Mouse (Mus musculus) lung, embryonic 14.5 days (tissue): ENCODE measurements at regions not wholly inside any gene's neighbourhood (a gene's known extent, or its start where the extent isn't known, plus 50 kb on each side); places are given as distances from the start of the nearest gene placed in this dataset.

ENCODE experiments used
- ATAC-seq: fragments of 200-750 bp; cut with Nextera tagmentation; 2 replicates; pipeline ENCODE4 v1.8.0; 2017; ENCODE audit warnings: mild to moderate bottlenecking, moderate TSS enrichment, moderate library complexity; ENCODE audit not compliant: insufficient read depth
- DNase-seq: peaks from one replicate; pipeline ENCODE4 v3.0.0-alpha.2; 2015
- H3K27ac ChIP-seq: fragments of 300-500 bp; sonication (generic); 2 replicates; pipeline ENCODE4 v1.5.1; 2014; ENCODE audit warnings: low read depth, mild to moderate bottlenecking, moderate library complexity
- H3K27me3 ChIP-seq: fragments of 300-500 bp; sonication (generic); 2 replicates; pipeline ENCODE4 v1.6.1; 2014; ENCODE audit warnings: low read length, control low read depth; ENCODE audit not compliant: insufficient read depth
- H3K36me3 ChIP-seq: fragments of 300-500 bp; sonication (generic); 2 replicates; pipeline ENCODE4 v1.6.1; 2014; ENCODE audit warnings: control low read depth; ENCODE audit not compliant: insufficient read depth
- H3K4me1 ChIP-seq: fragments of 300-500 bp; sonication (generic); 2 replicates; pipeline ENCODE4 v1.6.1; 2014; ENCODE audit warnings: antibody characterized with exemption, control low read depth; ENCODE audit not compliant: insufficient read depth
- H3K4me2 ChIP-seq: fragments of 300-500 bp; sonication (generic); 2 replicates; pipeline ENCODE4 v1.6.1; 2014; ENCODE audit warnings: mild to moderate bottlenecking
- H3K4me3 ChIP-seq: fragments of 300-500 bp; sonication (generic); 2 replicates; pipeline ENCODE4 v1.5.1; 2014; ENCODE audit warnings: low read depth, low read length
- H3K9ac ChIP-seq: fragments of 300-500 bp; sonication (generic); 2 replicates; pipeline ENCODE4 v1.6.1; 2014
- H3K9me3 ChIP-seq: fragments of 300-500 bp; sonication (generic); 2 replicates; pipeline ENCODE4 v1.6.1; 2016; ENCODE audit warnings: low read depth, low read length, control low read depth
- CTCF ChIP-seq: IDR thresholded peaks from 2 replicates; pipeline ENCODE4 v1.5.1; 2016; ENCODE audit warnings: antibody characterized with exemption, low read depth
- WGBS: fragments of 180-500 bp; shearing (Covaris S2); extraction: QIAGEN DNeasy Blood & Tissue Kit; methylation state at CpG from one replicate; pipeline ENCODE4 v1.1.7; 2014; 5-methylcytosine and 5-hydroxymethylcytosine counted together

DNA sequence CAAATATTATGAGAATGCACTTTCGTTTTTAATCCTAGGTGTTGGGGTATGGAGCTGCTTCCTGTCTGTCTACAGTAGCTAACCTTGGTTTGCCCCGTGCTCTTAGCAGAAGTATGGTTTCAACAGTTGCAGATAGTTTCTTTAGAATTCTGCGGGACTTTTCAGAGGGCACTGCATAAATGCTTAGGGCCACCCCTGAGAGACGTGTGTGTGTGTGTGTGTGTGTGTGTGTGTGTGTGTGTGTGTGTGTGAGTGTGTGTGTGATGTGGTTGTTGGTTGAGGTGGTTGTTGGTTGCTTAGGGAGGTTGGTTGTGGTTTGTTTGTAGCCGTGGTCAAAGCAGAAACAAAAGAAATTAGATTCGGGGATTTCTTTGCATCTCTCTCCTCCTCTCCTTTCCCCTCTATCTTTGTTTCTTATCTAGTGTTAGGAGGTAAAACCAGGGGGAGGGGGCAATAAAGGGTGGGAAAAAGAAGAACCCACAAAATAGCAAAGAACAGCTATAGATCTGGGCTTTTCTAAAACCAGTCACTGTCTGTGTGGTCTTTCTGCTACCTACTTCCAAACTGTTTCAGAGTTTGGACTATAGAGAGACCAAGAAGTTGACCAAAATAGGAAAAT lies 118.7 kb upstream of the Lemd2 start:
- ATAC-seq (no peak), DNase-seq (no peak)
- TF ChIP-seq CTCF = no peak
- no peaks in the 10 kb centered on the region for H3K36me3 ChIP-seq
- WGBS = 66% methylated on average over 6 of the region's 6 CpGs
- no peaks in the 10 kb centered on the region for H3K9me3 ChIP-seq
- no peak overlapping the region for H3K27ac ChIP-seq
- no peak overlapping the region for H3K4me3 ChIP-seq
- no peak overlapping the region for H3K4me2 ChIP-seq
- H3K9ac ChIP-seq = no peak overlapping the region
- H3K27me3 ChIP-seq = peaks cover 11% of the 10 kb centered on the region
- peaks cover 8% of the 10 kb centered on the region for H3K4me1 ChIP-seq

DNA sequence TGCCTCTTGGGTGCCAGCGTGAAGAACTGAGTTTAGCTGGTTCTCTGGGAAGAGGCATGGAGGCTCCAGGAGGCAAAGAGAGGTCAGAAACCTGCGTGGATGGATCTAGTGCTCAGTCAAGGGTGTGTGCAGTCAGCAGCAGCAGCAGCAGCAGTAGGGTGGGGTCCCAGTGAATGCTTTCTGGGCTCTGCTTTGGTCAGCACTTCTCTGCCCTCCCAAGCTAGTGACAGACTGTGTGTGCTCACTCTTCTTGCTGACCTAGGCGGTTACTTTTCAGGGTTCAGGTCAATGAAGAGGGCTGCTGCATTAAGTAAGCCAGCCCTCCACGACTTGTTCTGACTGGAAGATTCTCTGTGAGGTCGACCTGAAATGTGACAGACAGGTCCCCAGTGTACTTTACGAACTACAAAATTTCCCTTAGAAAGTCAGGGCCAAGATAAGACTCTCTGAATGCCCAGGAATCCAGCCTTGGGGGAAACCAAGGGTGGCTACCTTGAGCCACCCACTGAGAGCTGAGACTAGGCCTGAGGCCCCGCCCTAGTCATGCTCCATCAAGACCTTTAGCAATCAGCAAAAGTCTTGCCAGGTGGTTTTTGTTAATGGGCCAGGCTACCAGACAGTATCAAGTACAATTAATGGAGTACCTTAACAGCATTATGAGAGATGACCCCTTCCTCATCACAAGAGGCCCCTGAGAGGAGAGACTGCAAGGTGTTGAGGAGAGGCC lies 114.9 kb upstream of the Lemd2 start:
- WGBS = 70% methylated on average over 7 of the region's 7 CpGs
- Histone ChIP-seq H3K9ac (no peak overlapping the region), H3K4me2 (no peak overlapping the region), H3K27ac (no peak overlapping the region), H3K4me3 (no peak overlapping the region), H3K27me3 (no peaks in the 10 kb centered on the region), H3K9me3 (no peaks in the 10 kb centered on the region), H3K4me1 (peaks cover 18% of the 10 kb centered on the region), H3K36me3 (no peaks in the 10 kb centered on the region)
- TF ChIP-seq CTCF = no peak
- DNase-seq (no peak), ATAC-seq (no peak)

DNA sequence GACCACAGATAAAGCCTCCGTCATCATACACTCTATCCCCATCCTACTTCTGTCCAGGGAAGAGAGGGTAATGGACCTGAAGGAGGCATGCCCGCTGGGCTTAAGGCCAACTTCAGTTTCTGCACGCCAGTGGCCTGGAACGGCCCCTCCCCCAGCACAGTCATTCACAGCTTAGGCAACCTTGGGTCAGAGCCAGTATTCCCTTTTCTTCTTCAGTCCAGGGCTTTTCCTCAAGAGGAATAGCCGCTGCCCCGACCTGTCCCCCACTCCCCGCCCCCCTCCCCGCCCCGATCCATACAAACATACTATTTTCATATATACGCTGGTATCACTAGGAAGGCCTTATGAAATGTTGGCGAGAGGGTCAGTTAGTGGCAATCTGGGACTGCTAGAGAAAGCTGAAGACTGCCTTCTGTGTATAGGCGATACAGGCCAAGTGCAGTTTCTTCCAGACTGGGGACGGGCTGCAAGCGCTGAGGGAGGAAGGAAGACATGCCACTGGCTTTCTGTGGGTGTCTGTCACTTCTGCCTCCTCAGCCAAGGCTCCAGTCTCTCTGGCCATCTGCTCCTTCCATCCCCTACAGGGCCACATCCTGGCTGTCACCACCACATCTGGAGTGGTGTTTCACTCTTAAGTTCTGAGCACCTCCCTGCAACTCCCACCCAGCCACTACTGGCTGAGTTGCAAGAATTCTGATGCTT lies 113.5 kb upstream of the Lemd2 start:
- no peaks in the 10 kb centered on the region for H3K27me3 ChIP-seq
- H3K27ac ChIP-seq = peak overlapping the region; percentile 22
- ATAC-seq (peak; percentile 76), DNase-seq (peak; percentile 88)
- H3K4me1 ChIP-seq = peaks cover 18% of the 10 kb centered on the region
- peak overlapping the region; percentile 33 for H3K4me2 ChIP-seq
- no peak overlapping the region for H3K4me3 ChIP-seq
- WGBS = 28% methylated on average over 14 of the region's 14 CpGs
- H3K9me3 ChIP-seq = no peaks in the 10 kb centered on the region
- H3K9ac ChIP-seq = no peak overlapping the region
- H3K36me3 ChIP-seq = no peaks in the 10 kb centered on the region
- no peak for TF ChIP-seq CTCF

DNA sequence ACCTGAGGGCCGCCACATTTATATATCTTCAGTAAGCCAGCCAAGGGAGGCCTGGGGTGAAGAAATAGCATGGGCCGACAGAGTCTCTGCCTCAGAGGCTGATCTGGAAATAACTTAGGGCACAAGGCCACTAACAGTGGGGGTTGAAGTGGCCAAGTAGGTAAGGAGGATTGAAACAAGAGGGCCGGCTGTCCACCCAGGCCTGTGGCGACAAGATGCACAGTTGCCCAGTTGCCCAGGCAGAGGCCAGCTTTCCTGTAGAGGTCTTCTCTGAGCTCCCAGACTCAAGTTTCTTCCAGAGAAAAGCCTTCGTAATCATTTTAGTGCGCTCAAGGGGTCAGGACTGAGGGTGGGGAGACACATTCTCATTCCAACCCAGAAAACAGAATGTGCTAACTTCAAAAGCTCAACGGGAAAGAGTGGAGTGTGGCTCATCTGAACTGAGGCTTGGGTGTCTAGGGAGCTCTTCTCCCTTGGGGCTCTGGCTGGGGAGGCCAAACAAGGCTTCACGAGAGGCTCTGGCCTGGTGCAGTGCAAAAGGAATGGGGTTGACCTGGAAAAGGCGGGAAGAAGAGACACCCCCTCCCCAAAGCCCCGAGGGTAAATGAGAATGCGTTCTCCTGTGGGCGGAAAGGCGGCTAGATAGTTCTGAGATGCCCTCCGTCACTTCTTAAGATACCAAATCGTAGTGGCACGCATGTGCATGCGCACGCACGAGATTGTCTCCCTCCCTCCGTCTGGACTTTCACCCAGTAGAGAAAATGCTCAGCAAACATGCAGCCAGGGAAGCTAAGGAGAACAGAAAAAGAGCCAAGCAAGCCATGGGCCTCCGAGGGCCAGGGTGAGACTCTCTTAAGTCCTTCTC lies 112.7 kb upstream of the Lemd2 start:
- ATAC-seq (no peak), DNase-seq (no peak)
- TF ChIP-seq CTCF = no peak
- H3K4me3 ChIP-seq = no peak overlapping the region
- H3K27me3 ChIP-seq = no peaks in the 10 kb centered on the region
- H3K36me3 ChIP-seq = no peaks in the 10 kb centered on the region
- H3K9me3 ChIP-seq = no peaks in the 10 kb centered on the region
- H3K4me2 ChIP-seq = peak overlapping the region; percentile 33
- H3K9ac ChIP-seq = no peak overlapping the region
- H3K27ac ChIP-seq = peak overlapping the region; percentile 22; the same call in 1 of the 2 replicates
- 73% methylated on average over 21 of the region's 21 CpGs for WGBS
- peaks cover 18% of the 10 kb centered on the region for H3K4me1 ChIP-seq

DNA sequence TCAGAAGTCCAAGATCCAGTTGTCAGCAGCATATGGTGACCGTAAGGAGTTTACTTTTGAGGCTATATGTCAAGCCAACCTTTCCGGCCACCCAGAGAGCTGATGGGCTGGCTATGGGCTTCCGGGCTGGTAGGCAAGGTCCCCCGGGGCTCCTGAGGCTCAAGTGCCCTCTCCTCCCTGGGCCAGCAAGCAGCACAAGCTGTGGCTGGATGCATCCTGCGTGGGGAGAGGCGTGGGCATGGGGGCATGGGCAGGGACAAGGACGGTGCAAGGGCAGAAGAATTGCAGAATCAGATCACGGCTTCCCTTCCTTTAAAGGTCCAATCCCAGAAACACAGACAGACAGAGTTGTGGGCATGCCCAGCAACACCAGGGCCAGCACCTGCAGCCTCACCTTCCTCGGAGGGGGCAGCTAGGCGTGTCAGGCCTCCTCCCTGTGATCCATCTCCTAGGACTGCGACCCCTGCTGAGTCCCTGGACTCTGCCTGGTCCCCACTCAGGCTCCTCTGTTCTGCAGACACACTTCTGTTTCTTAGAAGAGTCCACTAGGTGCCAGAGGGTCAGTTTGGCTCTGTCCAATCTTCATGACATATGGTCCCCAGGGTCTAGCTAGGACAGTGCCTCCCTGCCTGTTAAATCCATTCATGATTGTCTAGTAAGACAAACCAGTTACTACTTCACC lies 111.8 kb upstream of the Lemd2 start:
- Histone ChIP-seq H3K4me1 (peaks cover 18% of the 10 kb centered on the region), H3K36me3 (no peaks in the 10 kb centered on the region), H3K27me3 (no peaks in the 10 kb centered on the region), H3K27ac (no peak overlapping the region), H3K4me3 (no peak overlapping the region), H3K9me3 (no peaks in the 10 kb centered on the region), H3K4me2 (no peak overlapping the region), H3K9ac (no peak overlapping the region)
- DNase-seq = no peak
- no peak for TF ChIP-seq CTCF
- ATAC-seq = no peak
- 69% methylated on average over 11 of the region's 11 CpGs for WGBS

DNA sequence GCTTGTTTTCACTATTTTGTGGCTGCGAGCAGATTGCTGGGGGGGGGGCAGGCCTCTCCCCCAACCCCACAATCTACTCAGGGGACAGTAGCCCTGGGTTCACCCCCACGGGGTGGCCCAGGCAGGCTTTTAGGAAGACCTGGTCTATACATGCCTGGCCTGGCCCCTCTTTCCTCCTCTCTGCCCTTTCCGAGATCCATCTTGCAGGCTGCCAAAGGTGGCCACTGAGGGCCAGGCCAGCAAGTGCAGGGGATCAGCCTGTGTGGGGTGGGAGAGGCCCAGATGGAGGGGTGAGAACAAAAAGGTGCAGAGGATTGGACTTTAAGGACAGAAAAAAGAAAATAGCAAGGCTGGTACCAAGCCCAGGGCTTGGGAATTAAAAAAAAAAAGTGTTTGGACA lies 111.2 kb upstream of the Lemd2 start:
- Histone ChIP-seq H3K9me3 (no peaks in the 10 kb centered on the region), H3K36me3 (no peaks in the 10 kb centered on the region), H3K4me2 (no peak overlapping the region), H3K27me3 (no peaks in the 10 kb centered on the region), H3K27ac (no peak overlapping the region), H3K4me3 (no peak overlapping the region), H3K4me1 (peaks cover 18% of the 10 kb centered on the region), H3K9ac (no peak overlapping the region)
- no peak for TF ChIP-seq CTCF
- WGBS = 44% methylated on average over 3 of the region's 3 CpGs
- DNase-seq = no peak
- ATAC-seq = no peak
